Mouse (Mus musculus): Measurements from ENCODE around the gene Serpinb7.
A peak's percentile ranks its signal among the peaks of the same experiment; 100 is the strongest.

- no peak for TF ChIP-seq EP300 (optimal IDR thresholded peaks at IDR 0.05)
- TF ChIP-seq CTCF (IDR thresholded peaks at IDR 0.05; ENCODE audit: low read depth): peak; percentile 94
Measured at GRCm38 (mm10) chr1:107481452-107481851, 82.0 kb downstream of the Serpinb7 start.

Data from stomach, postnatal 0 days (tissue).